Mouse (Mus musculus): ENCODE results near the gene Rap2b. TPM values are rescaled to one million over a fixed set of nuclear protein-coding genes. Genes with fewer than 3 reads are reported as not detected.

Rap2b gene
- total and polyA plus RNA-seq, 2 experiments from 2014 or later, result 9.9 to 14.8 TPM

DNA sequence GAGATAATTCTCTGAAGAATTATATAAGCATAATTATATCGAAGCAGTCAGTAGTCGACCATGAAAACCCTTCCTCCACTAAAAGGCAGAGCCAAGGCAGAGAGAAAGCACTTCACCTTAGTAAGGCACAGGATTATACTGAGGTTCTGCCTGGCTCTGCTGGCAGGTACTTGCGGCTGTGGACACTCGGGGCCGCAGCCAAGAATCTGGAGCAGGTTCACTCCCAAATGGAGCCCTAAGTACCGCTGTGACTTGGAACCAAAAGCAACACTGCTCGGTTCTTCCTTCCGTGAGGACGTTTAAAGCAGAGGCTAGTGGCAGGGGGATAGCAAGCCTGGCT lies 1.4 kb downstream of the Rap2b start:
- WGBS, result 4% methylated on average over 9 of the region's 9 CpGs

GRCm38 (mm10) chr3:61363161-61363988 lies 1.9 kb downstream of the Rap2b start:
- TF ChIP-seq CTCF (IDR thresholded peaks at IDR 0.05; ENCODE audit: low read depth), result no peak
- peak overlapping the region; percentile 59 for H3K4me3 ChIP-seq (ENCODE audit: low read length)
- peak; percentile 97 for DNase-seq (ENCODE audit: low spot score)
- peak overlapping the region; percentile 87 for H3K27ac ChIP-seq
- peak overlapping the region; percentile 93 for H3K4me2 ChIP-seq (ENCODE audit: low read depth, low read length)
- H3K27me3 ChIP-seq (ENCODE audit: insufficient read depth, low read length), result no peaks in the 10 kb centered on the region
- no peaks in the 10 kb centered on the region for H3K36me3 ChIP-seq (ENCODE audit: insufficient read depth, low read length)
- ATAC-seq, result peak; percentile 94
- H3K4me1 ChIP-seq (ENCODE audit: insufficient read depth, low read length), result peaks cover 5% of the 10 kb centered on the region; the same call in 1 of the 2 replicates
- no peaks in the 10 kb centered on the region for H3K9me3 ChIP-seq (ENCODE audit: low read length)
- peak overlapping the region; percentile 89 for H3K9ac ChIP-seq (replicated peaks; ENCODE audit: low read length)
- WGBS, result under 1% methylated on average over 30 of the region's 30 CpGs

More for the DNA sequence above, 1.4 kb downstream of the Rap2b start:
- Histone ChIP-seq H3K27me3 (ENCODE audit: insufficient read depth, low read length) (no peaks in the 10 kb centered on the region), H3K4me2 (ENCODE audit: low read depth, low read length) (peak overlapping the region; percentile 93), H3K4me3 (ENCODE audit: low read length) (peak overlapping the region; percentile 59), H3K9me3 (ENCODE audit: low read length) (no peaks in the 10 kb centered on the region), H3K36me3 (ENCODE audit: insufficient read depth, low read length) (no peaks in the 10 kb centered on the region), H3K27ac (peak overlapping the region; percentile 84), H3K4me1 (ENCODE audit: insufficient read depth, low read length) (peaks cover 4% of the 10 kb centered on the region; the same call in 1 of the 2 replicates), H3K9ac (replicated peaks; ENCODE audit: low read length) (peak overlapping the region; percentile 53)
- DNase-seq (ENCODE audit: low spot score) (no peak), ATAC-seq (no peak)
- TF ChIP-seq CTCF (IDR thresholded peaks at IDR 0.05; ENCODE audit: low read depth), result no peak

GRCm38 (mm10) chr3:61363989-61364660 lies 2.7 kb downstream of the Rap2b start:
- Histone ChIP-seq H3K36me3 (ENCODE audit: insufficient read depth, low read length) (no peaks in the 10 kb centered on the region), H3K27me3 (ENCODE audit: insufficient read depth, low read length) (no peaks in the 10 kb centered on the region), H3K9me3 (ENCODE audit: low read length) (no peaks in the 10 kb centered on the region), H3K4me3 (ENCODE audit: low read length) (peak overlapping the region; percentile 59), H3K9ac (replicated peaks; ENCODE audit: low read length) (peak overlapping the region; percentile 89), H3K4me1 (ENCODE audit: insufficient read depth, low read length) (peaks cover 5% of the 10 kb centered on the region; the same call in 1 of the 2 replicates), H3K27ac (peak overlapping the region; percentile 87), H3K4me2 (ENCODE audit: low read depth, low read length) (peak overlapping the region; percentile 93)
- TF ChIP-seq CTCF (IDR thresholded peaks at IDR 0.05; ENCODE audit: low read depth), result no peak
- peak; percentile 90 for ATAC-seq
- DNase-seq (ENCODE audit: low spot score), result peak; percentile 96
- 0% methylated on average over 51 of the region's 51 CpGs for whole genome bisulfite sequencing

- no peak for ATAC-seq
- H3K27me3 ChIP-seq (ENCODE audit: insufficient read depth, low read length), result no peaks in the 10 kb centered on the region
- no peak for DNase-seq (ENCODE audit: low spot score)
- peak overlapping the region; percentile 59 for H3K4me3 ChIP-seq (ENCODE audit: low read length)
- H3K9me3 ChIP-seq (ENCODE audit: low read length), result no peaks in the 10 kb centered on the region
- WGBS, result 1% methylated on average over 27 of the region's 33 CpGs
- H3K27ac ChIP-seq, result peak overlapping the region; percentile 87
- H3K4me2 ChIP-seq (ENCODE audit: low read depth, low read length), result peak overlapping the region; percentile 93
- peak overlapping the region; percentile 89 for H3K9ac ChIP-seq (replicated peaks; ENCODE audit: low read length)
- H3K4me1 ChIP-seq (ENCODE audit: insufficient read depth, low read length), result peaks cover 5% of the 10 kb centered on the region; the same call in 1 of the 2 replicates
- TF ChIP-seq CTCF (IDR thresholded peaks at IDR 0.05; ENCODE audit: low read depth), result no peak
- no peaks in the 10 kb centered on the region for H3K36me3 ChIP-seq (ENCODE audit: insufficient read depth, low read length)
These were observed 3.2 kb downstream of the Rap2b start for GRCm38 (mm10) chr3:61364661-61364977.

- Histone ChIP-seq H3K4me1 (ENCODE audit: insufficient read depth, low read length) (peaks cover 5% of the 10 kb centered on the region; the same call in 1 of the 2 replicates), H3K9me3 (ENCODE audit: low read length) (no peaks in the 10 kb centered on the region), H3K27me3 (ENCODE audit: insufficient read depth, low read length) (no peaks in the 10 kb centered on the region), H3K27ac (peak overlapping the region; percentile 87), H3K4me3 (ENCODE audit: low read length) (peak overlapping the region; percentile 59), H3K36me3 (ENCODE audit: insufficient read depth, low read length) (no peaks in the 10 kb centered on the region), H3K4me2 (ENCODE audit: low read depth, low read length) (peak overlapping the region; percentile 93), H3K9ac (replicated peaks; ENCODE audit: low read length) (peak overlapping the region; percentile 89)
- DNase-seq (ENCODE audit: low spot score) (peak; percentile 68), ATAC-seq (no peak; the same call in 1 of the 2 replicates)
- WGBS, result under 1% methylated on average over 68 of the region's 68 CpGs
- TF ChIP-seq CTCF (IDR thresholded peaks at IDR 0.05; ENCODE audit: low read depth), result no peak; the same call in 1 of the 2 replicates
These were observed 3.7 kb downstream of the Rap2b start for GRCm38 (mm10) chr3:61364978-61365778.

DNA sequence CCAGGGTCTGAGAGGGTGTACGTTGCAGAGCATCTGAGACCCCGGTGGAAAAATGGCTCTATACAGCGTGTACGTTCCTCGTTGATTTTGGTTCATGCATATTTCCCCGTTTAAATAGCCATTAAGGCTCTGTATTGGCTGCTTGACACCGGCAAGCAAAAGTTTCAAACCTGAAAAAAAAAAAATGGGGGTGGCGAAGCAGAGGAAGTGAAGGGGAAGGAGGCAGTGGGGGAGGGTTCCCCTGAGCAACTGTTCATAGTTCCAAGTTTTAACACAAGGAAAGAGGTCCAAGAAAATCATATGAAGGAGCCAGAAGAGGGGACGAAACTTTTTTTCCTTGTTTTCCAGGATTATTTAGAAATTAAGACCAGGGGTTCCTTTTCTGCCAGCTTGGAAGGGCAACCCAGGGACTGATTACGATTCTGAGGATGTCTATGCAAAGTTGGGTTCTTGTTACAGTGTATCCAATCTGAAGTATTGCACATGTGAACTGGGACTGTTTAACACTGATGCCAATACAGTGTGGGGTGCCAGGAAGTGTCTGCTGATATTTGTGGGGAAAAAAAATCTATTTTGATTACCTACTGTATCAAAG lies 4.4 kb downstream of the Rap2b start, which contains the start of gene B430305J03Rik:
B430305J03Rik (minus strand) TSS at position 173 of the 595 bp plus-strand sequence.
- no peak for TF ChIP-seq CTCF (IDR thresholded peaks at IDR 0.05; ENCODE audit: low read depth)
- 2% methylated on average over 10 of the region's 10 CpGs for WGBS
- Histone ChIP-seq H3K4me1 (ENCODE audit: insufficient read depth, low read length) (peaks cover 5% of the 10 kb centered on the region; the same call in 1 of the 2 replicates), H3K4me2 (ENCODE audit: low read depth, low read length) (peak within 1 kb of the TSS; percentile 93), H3K27ac (peak within 1 kb of the TSS; percentile 87), H3K4me3 (ENCODE audit: low read length) (peak within 1 kb of the TSS; percentile 59), H3K27me3 (ENCODE audit: insufficient read depth, low read length) (no peaks in the 10 kb centered on the region), H3K9ac (replicated peaks; ENCODE audit: low read length) (peak within 1 kb of the TSS; percentile 89), H3K9me3 (ENCODE audit: low read length) (no peaks in the 10 kb centered on the region), H3K36me3 (ENCODE audit: insufficient read depth, low read length) (no peaks in the 10 kb centered on the region)
- ATAC-seq, result no peak
- peak; percentile 12 for DNase-seq (ENCODE audit: low spot score)

Data from hindbrain, postnatal 0 days (tissue).